Mouse (Mus musculus): ENCODE measurements at regions not wholly inside any gene's neighbourhood (a gene's known extent, or its start where the extent isn't known, plus 50 kb on each side); places are given as distances from the start of the nearest gene placed in this dataset.
"Not testable (repeated sequence)": the region's sequence is repeated elsewhere in the genome, so short reads cannot be mapped to it uniquely, and the experiment has no call there.

GRCm38 (mm10) chr13:97356923-97357807, 116.3 kb downstream of the Enc1 start:
- intact Hi-C loops (cut with DNase I), result no loop called here
- no peak for DNase-seq (ENCODE audit: low spot score in 2 of 2)

GRCm38 (mm10) chr13:97355411-97355810, 114.5 kb downstream of the Enc1 start:
- DNase-seq (ENCODE audit: low spot score in 2 of 2); intact Hi-C loops (cut with DNase I): not testable (repeated sequence)

- DNase-seq (ENCODE audit: low spot score in 2 of 2), result peak in 1 of 2 experiments; percentile 58
- intact Hi-C loops (cut with DNase I), result no loop called here
Observed at GRCm38 (mm10) chr13:97347696-97348095, 106.8 kb downstream of the Enc1 start.

GRCm38 (mm10) chr13:97341218-97341889, 100.4 kb downstream of the Enc1 start:
- DNase-seq (ENCODE audit: low spot score in 2 of 2), result no peak
- intact Hi-C loops (cut with DNase I), result no loop called here

- no peak for DNase-seq (ENCODE audit: low spot score in 2 of 2)
- intact Hi-C loops (cut with DNase I), result no loop called here
Observed at GRCm38 (mm10) chr13:97337954-97338353, 97.0 kb downstream of the Enc1 start.

GRCm38 (mm10) chr13:97337296-97337731, 96.4 kb downstream of the Enc1 start:
- intact Hi-C loops (cut with DNase I), result no loop called here
- DNase-seq (ENCODE audit: low spot score in 2 of 2), result peak; percentile 19 to 21

GRCm38 (mm10) chr13:97333801-97334534, 93.1 kb downstream of the Enc1 start:
- DNase-seq (ENCODE audit: low spot score in 2 of 2), result no peak
- intact Hi-C loops (cut with DNase I), result no loop called here

- intact Hi-C loops (cut with DNase I), result no loop called here
Observed at GRCm38 (mm10) chr13:97331072-97331471, 90.2 kb downstream of the Enc1 start.

GRCm38 (mm10) chr13:97321307-97321706, 80.4 kb downstream of the Enc1 start:
- DNase-seq (ENCODE audit: low spot score in 2 of 2), result not testable (repeated sequence)

More at GRCm38 (mm10) chr13:97331072-97331471, 90.2 kb downstream of the Enc1 start:
- no peak for DNase-seq (ENCODE audit: low spot score in 2 of 2)

GRCm38 (mm10) chr13:97320756-97321155, 79.9 kb downstream of the Enc1 start:
- DNase-seq (ENCODE audit: low spot score in 2 of 2), result no peak
- intact Hi-C loops (cut with DNase I), result no loop called here

More at GRCm38 (mm10) chr13:97321307-97321706, 80.4 kb downstream of the Enc1 start:
- intact Hi-C loops (cut with DNase I), result not testable (repeated sequence)

GRCm38 (mm10) chr13:97320298-97320697, 79.4 kb downstream of the Enc1 start:
- intact Hi-C loops (cut with DNase I), result no loop called here
- DNase-seq (ENCODE audit: low spot score in 2 of 2), result no peak

- intact Hi-C loops (cut with DNase I), result no loop called here
- DNase-seq (ENCODE audit: low spot score in 2 of 2), result no peak
Observed at GRCm38 (mm10) chr13:97317633-97318032, 76.7 kb downstream of the Enc1 start.

- intact Hi-C loops (cut with DNase I), result no loop called here
- no peak for DNase-seq (ENCODE audit: low spot score in 2 of 2)
Observed at GRCm38 (mm10) chr13:97312420-97313370, 71.8 kb downstream of the Enc1 start.

- intact Hi-C loops (cut with DNase I), result no loop called here
- no peak for DNase-seq (ENCODE audit: low spot score in 2 of 2)
Observed at GRCm38 (mm10) chr13:97311340-97311739, 70.4 kb downstream of the Enc1 start.

- no peak for DNase-seq (ENCODE audit: low spot score in 2 of 2)
- intact Hi-C loops (cut with DNase I), result no loop called here
Observed at GRCm38 (mm10) chr13:97310855-97311189, 69.9 kb downstream of the Enc1 start.

- DNase-seq (ENCODE audit: low spot score in 2 of 2), result no peak
- intact Hi-C loops (cut with DNase I), result no loop called here
Observed at GRCm38 (mm10) chr13:97310186-97310854, 69.4 kb downstream of the Enc1 start.

GRCm38 (mm10) chr13:97309411-97309810, 68.5 kb downstream of the Enc1 start:
- intact Hi-C loops (cut with DNase I), result no loop called here
- DNase-seq (ENCODE audit: low spot score in 2 of 2), result no peak

- intact Hi-C loops (cut with DNase I), result no loop called here
- no peak for DNase-seq (ENCODE audit: low spot score in 2 of 2)
Observed at GRCm38 (mm10) chr13:97308431-97308830, 67.5 kb downstream of the Enc1 start.
